Mouse (Mus musculus) thymus, adult 2 months (tissue): ENCODE data around the gene Ttll8. TPM values are rescaled to one million over a fixed set of nuclear protein-coding genes. Genes with fewer than 3 reads are reported as not detected.

Experiments
- DNase-seq: peaks from one replicate; pipeline ENCODE4 v3.0.0; 2021
- H3K27ac ChIP-seq: fragments of 200-500 bp; 2 replicates; pipeline ENCODE4 v1.5.1; 2012; ENCODE audit warnings: low read length, control low read depth; ENCODE audit not compliant: control insufficient read depth, insufficient read depth
- H3K27me3 ChIP-seq: fragments of 200-500 bp; 2 replicates; pipeline ENCODE4 v1.6.1; 2012; ENCODE audit warnings: mild to moderate bottlenecking, low read length, moderate library complexity, mixed read lengths; ENCODE audit not compliant: control insufficient read depth, insufficient read depth
- H3K36me3 ChIP-seq: fragments of 200-500 bp; 2 replicates; pipeline ENCODE4 v1.6.1; 2012; ENCODE audit warnings: mild to moderate bottlenecking, low read length, moderate library complexity; ENCODE audit not compliant: control insufficient read depth, insufficient read depth
- H3K4me1 ChIP-seq: fragments of 200-500 bp; replicated peaks from 2 replicates; pipeline ENCODE4 v1.6.1; 2012; ENCODE audit warnings: low read length; ENCODE audit not compliant: control insufficient read depth, insufficient read depth
- H3K4me3 ChIP-seq: fragments of 200-500 bp; 2 replicates; pipeline ENCODE4 v1.5.1; 2012; ENCODE audit warnings: mild to moderate bottlenecking, low read length, control low read depth, moderate library complexity; ENCODE audit not compliant: control insufficient read depth, insufficient read depth
- CTCF ChIP-seq: fragments of 200-500 bp; IDR thresholded peaks from 2 replicates; pipeline ENCODE4 v1.5.1; 2012; ENCODE audit warnings: mild to moderate bottlenecking, control low read depth, low read length, moderate library complexity, borderline replicate concordance; ENCODE audit not compliant: control insufficient read depth, poor library complexity, insufficient read depth; ENCODE audit errors: extremely low read depth
- POLR2A ChIP-seq: fragments of 200-500 bp; IDR thresholded peaks from 2 replicates; pipeline ENCODE4 v1.6.1; 2012; ENCODE audit warnings: mild to moderate bottlenecking, low read length, control low read depth, moderate library complexity; ENCODE audit not compliant: control insufficient read depth, poor library complexity, insufficient read depth; ENCODE audit errors: extremely low read depth
- WGBS: fragments of 180-500 bp; shearing (Covaris S2); methylation state at CpG from one replicate; pipeline ENCODE4 v1.1.7; 2018; 5-methylcytosine and 5-hydroxymethylcytosine counted together
- polyA plus RNA-seq: library from polyadenylated mRNA; depleted of rRNA; stranded (reverse); fragments of >200 nt; gene quantifications from 2 replicates; pipeline ENCODE4 v1.2.3, GENCODE M21; 2012

Ttll8 gene
- polyA plus RNA-seq, 1 experiment: 0.05 TPM

DNA sequence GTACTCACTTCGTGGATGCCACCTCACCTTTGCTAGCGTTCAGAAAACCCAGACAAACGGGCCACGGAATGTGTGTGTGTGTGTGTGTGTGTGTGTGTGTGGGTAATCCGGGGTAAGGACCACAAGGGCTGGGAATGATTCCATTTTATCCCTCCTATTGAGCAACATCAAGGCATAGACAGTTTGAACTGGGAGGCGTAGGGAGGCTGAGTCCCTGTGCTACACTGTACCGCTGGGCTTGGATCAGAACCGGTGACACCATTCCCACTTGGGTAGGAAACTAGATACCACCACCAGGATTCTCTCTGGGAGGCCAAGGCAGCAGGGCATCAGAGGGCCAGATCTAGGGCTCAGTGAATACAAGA lies 62.6 kb downstream of the Ttll8 start:
- H3K27me3 ChIP-seq: no peaks in the 10 kb centered on the region; the same call in 1 of the 2 replicates
- no peak for DNase-seq
- no peaks in the 10 kb centered on the region for H3K36me3 ChIP-seq
- H3K27ac ChIP-seq: no peak overlapping the region
- TF ChIP-seq CTCF: no peak
- H3K4me3 ChIP-seq: 0 out of 2 replicates have a peak overlapping the region, but pooled peaks have one; percentile 25
- WGBS: 66% methylated on average over 8 of the region's 8 CpGs
- peaks cover 13% of the 10 kb centered on the region for H3K4me1 ChIP-seq

DNA sequence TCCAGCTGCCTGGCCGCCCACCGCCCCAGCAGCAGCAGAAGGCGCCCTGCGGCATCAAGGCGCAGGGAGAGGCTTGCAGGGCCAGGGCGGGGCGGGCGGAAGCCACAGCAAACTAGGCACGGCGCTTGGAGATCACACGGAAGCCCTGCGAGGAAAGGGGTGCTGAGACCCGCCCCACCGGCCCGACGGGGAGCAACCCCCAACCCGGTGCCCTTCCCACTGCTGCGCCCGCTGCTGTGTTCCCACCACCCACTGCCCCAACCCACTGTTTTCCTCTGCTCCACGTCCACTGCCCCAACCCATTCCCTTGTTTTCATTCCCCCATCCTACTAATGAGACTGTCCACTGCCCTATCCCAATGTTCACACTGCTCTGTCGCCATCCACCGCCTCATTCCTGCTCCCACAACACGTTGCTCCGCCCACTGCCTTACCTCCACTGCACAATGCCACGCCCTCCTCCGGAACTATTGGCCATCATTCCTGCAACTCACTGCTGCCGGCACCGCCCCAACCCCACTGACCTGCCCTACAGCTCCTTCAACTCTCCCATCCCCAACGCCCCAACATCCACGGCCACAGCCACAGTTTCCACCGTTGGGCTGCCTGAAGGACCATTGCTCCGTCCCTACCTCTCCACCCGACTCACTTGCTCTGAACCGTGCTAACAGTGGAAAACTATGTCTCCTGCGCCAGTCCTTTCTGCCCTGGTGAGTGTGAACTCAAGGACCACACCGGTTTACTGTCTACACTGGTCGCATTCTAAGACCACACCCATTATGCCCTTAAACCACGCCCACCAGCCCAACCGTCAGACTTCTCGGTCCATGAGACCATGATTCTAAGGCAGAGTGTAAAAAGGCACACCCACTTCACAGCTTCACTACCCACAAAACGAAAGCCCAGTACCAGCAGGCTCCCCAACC lies 63.2 kb downstream of the Ttll8 start:
- WGBS: 2% methylated on average over 41 of the region's 41 CpGs
- no peaks in the 10 kb centered on the region for H3K36me3 ChIP-seq
- TF ChIP-seq CTCF (no peak), POLR2A (no peak)

DNA sequence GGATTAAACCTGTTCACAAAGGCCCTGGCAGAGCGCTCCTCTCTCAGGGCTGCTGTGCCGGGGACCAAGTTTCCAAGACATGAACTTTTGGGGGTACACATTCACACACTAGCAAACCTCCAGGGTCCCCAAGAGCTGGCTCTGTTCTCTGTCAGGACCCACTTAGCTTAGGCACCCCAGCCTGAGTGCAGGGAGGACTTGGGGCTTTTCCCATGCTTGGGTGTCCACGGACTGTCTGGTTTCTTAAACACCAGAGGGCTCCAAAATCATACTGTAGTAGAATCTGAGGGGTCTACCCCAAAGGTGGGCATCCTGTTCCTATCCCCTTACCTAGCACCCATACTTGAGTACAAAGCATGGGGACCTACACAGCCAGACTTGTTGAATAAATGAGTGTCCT lies 64.2 kb downstream of the Ttll8 start:
- H3K4me1 ChIP-seq: peaks cover 13% of the 10 kb centered on the region
- no peak overlapping the region for H3K4me3 ChIP-seq
- no peak overlapping the region for H3K27ac ChIP-seq
- no peaks in the 10 kb centered on the region; the same call in 1 of the 2 replicates for H3K27me3 ChIP-seq
- H3K36me3 ChIP-seq: no peaks in the 10 kb centered on the region
- TF ChIP-seq POLR2A: no peak
- no peak for TF ChIP-seq CTCF
- 77% methylated on average over 3 of the region's 3 CpGs for WGBS
- DNase-seq: no peak

More for the DNA sequence above, 63.2 kb downstream of the Ttll8 start:
- peaks cover 13% of the 10 kb centered on the region for H3K4me1 ChIP-seq
- no peak overlapping the region for H3K27ac ChIP-seq
- peak; percentile 51 for DNase-seq
- H3K27me3 ChIP-seq: no peaks in the 10 kb centered on the region; the same call in 1 of the 2 replicates
- peak overlapping the region; percentile 25 for H3K4me3 ChIP-seq

DNA sequence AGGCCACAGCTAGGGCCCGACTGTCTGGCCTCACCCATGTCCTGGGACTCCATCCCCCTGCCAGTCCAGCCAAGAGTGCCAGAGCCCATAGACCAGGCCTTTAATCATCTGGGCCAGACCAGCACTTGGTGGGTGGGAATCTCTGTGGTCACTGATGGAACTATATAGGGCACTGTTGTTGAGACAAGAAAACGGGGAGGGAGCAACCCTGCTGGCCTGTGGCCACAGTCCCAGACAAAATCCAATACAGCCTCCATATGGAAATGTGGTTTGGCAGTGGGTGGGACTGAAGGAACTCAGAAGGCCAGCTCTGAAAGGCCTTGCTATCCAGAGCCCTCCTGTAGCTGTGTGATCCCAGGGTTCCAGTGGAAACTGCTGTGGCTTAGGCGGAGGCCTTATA lies 65.2 kb downstream of the Ttll8 start:
- DNase-seq: no peak
- Histone ChIP-seq H3K4me1 (peaks cover 13% of the 10 kb centered on the region), H3K36me3 (no peaks in the 10 kb centered on the region), H3K4me3 (no peak overlapping the region), H3K27me3 (no peaks in the 10 kb centered on the region; the same call in 1 of the 2 replicates), H3K27ac (no peak overlapping the region)
- no peak for TF ChIP-seq CTCF
- TF ChIP-seq POLR2A: no peak
- WGBS: 100% methylated on average over 3 of the region's 3 CpGs

DNA sequence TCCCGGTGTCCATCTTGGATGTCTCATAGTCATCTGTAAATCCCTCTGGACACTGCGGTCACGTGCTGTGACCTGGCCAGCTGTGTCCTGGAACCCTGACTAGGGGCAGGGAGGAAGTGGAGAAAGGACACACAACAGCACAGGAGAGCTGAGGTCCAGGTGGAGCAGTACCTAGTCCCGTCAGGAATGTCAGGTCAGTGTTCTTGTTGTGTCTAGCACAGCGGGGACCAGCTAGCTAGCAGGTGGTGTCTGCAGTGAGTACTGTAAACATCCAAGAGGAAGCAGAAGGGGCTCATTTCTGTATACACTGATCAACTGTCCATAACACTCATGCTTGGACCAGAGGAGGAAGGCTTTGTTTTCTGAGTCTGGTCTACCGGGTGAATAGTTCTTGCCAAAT lies 68.8 kb downstream of the Ttll8 start:
- H3K4me3 ChIP-seq: no peak overlapping the region
- TF ChIP-seq CTCF: no peak
- no peak overlapping the region for H3K27ac ChIP-seq
- no peaks in the 10 kb centered on the region for H3K27me3 ChIP-seq
- 91% methylated on average over 6 of the region's 6 CpGs for WGBS
- peaks cover 2% of the 10 kb centered on the region for H3K4me1 ChIP-seq
- no peak for DNase-seq
- H3K36me3 ChIP-seq: no peaks in the 10 kb centered on the region

DNA sequence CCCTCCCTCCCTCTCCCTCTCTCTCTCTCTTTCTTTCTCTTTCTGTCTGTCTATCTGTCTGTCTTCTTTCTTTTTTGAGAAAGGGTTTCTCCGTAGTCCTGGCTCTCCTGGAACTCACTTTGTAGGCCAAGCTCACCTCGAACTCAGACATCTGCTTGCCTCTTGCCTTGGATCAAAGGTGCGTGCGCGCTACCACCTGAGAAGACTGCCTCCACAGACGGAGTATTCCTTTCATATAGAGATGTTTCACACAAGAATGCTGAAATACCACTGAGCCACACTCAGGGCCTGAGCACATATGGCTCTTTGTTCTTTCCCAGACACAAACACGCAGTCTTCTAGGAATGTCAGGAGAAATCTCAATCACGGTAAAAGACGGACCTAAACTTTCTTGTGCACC lies 70.9 kb downstream of the Ttll8 start:
- no peak for DNase-seq
- Histone ChIP-seq H3K27me3 (no peaks in the 10 kb centered on the region), H3K4me1 (no peaks in the 10 kb centered on the region), H3K4me3 (no peak overlapping the region), H3K27ac (no peak overlapping the region), H3K36me3 (no peaks in the 10 kb centered on the region)
- WGBS: 92% methylated on average over 9 of the region's 9 CpGs
- TF ChIP-seq POLR2A: no peak
- TF ChIP-seq CTCF: no peak
